Mouse (Mus musculus) urinary bladder, postnatal 36 days (tissue): ENCODE data around the gene Them4.

ENCODE experiments used
- DNase-seq, 2 experiments: peaks; one replicate each; pipeline ENCODE4 v3.0.0; 2022; ENCODE audit warnings: low spot score in 2 of 2, mixed read lengths in 1 of 2

Gene Them4

DNA sequence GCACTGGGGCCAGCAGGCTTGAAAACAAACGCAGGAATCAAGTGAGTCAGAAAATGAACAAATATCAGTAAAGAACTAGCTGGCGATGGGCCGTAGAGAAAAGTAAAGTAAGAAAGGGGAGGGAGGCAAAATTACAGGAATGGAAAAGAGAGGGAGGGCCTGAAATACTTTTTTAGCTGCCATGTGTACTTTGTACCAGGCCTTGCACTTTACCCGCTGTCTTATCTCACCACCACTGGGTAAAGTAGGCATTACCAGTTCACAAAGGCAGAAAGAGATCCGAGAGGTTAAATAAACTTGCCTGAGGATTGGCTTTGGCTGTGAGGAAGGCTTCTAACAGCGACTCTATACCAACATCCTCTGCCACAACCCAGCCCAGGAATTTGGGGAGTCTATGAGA, 57.6 kb downstream of the Them4 start:
- no peak for DNase-seq

DNA sequence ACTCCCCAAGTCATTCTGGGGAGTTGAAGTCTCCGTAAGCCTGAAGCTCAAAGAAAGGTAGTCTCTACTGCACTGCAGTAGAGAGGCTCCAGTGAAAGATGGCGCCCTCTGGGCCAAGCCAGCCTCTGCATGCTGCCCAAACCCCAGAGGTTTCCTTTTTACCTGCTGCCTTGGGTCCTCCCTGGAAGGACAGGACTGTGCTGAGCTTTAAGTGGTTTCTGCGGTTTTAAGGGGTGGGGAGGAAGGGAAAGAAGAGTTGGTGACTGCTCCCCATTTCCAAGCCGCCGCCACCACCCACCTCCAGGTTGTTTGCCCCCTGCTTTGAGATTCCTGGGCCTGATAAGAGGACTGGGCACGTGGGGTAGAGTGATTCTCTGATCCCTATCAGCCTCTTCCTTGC, 58.7 kb downstream of the Them4 start:
- no peak for DNase-seq

GRCm38 (mm10) chr3:94369709-94370108, 59.8 kb downstream of the Them4 start:
- no peak for DNase-seq

DNA sequence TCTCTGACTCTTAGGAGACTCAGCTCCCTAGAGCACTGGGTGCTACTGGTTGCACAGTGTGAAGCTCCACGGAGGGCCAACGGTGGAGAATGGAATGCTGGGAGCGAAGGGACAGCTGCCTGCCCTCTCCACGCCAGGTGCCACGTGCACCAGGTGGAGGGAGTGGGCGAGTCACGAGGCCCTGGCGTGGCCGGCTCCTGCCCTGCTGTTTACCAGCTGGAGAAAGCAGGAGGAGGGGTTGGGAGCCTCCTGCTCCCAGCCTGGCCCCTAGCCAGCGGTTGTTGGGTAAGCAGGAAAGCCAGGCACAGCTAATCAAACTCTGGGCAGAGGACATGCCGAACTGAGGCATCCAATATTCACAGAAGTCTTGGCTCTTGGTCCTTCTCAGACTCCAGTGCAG, 61.7 kb downstream of the Them4 start:
- peak; percentile 68 to 89 for DNase-seq

DNA sequence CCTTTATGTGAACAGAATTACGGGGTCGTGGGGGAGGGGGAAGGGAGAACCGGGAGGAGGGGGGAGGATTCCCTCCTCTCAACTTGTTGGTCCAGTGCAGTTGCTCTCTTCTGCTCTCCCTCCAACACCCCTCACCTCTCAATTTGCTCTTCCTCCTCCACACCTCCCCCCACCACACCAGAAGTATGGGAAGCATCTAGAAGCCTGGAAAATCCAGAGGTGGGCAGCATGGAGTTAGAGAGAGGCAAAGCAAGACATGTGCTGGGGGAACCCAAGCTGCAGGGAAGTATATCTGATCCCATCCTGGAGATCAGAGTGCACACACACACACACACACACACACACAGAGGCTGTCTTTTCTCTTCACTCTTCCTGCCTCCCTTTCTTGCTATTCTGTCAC, 62.1 kb downstream of the Them4 start:
- DNase-seq, result no peak

DNA sequence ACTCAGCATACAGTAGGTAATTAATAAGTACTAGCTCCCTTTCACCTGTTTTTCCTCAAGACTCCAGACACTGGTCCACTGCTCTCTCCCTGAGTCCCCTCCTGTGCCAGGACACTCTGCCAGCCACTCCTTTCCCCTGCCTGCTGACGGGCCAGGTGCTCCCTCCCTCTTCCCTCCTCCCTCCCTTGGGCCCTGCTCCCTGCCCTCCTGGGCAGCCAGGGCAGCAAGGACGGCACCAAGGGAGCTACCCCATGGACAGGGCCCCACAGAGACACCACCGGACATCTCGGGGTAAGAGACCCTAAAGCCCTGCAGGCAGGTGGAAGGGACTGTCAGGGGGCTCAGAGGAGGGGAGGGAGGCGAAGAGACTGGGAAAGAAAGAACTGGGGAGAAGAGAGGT, 62.8 kb downstream of the Them4 start, which contains the start of gene Rorc:
TSS of gene Rorc (plus strand) at position 154 of the 400 bp plus-strand sequence.
- peak; percentile 43 to 64 for DNase-seq

GRCm38 (mm10) chr3:94373090-94373489, 63.2 kb downstream of the Them4 start:
- DNase-seq, result no peak

GRCm38 (mm10) chr3:94373597-94374011, 63.7 kb downstream of the Them4 start:
- DNase-seq, result peak; percentile 24 to 60

DNA sequence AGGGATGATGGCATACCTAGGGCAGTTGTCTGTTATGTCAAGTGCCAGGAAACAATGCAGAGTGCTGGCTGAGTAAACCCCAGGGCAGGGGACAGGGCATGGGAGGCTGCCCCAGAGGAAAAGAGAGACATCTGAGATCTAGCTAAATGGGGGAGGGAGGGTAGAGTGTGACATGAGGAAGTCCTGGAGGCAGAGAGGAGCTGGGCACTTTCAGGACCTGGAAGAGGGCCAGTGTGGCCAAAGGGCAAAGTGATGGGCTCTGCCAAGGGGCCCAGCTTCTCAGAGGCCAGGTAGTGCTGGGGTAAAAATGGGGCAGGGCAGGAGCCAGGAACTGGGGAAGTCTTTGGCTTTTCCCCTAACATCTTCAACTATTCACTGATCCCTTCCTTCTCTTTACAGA, 64.7 kb downstream of the Them4 start:
- DNase-seq, result no peak

- DNase-seq, result no peak
Measured at GRCm38 (mm10) chr3:94375146-94375545, 65.3 kb downstream of the Them4 start.

DNA sequence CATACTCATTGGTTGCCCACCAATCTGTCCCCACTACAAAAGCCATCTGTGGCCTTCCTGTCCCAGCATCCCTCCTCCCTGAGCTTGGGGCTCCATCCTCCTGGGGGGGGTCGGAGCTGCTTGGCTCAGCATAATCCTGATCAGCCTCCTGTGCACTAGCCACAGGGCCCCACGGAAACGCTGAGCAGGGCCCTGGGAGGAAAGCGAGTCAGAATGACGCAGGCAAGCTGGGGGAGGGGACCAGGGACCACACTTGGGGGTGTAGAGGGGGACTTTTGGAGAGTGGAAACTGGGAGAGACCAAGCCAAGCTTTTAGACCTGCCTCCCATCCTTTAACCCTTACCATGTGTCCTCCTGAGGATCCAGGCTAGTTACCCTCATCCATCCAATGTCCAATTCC, 66.0 kb downstream of the Them4 start:
- DNase-seq, result no peak

DNA sequence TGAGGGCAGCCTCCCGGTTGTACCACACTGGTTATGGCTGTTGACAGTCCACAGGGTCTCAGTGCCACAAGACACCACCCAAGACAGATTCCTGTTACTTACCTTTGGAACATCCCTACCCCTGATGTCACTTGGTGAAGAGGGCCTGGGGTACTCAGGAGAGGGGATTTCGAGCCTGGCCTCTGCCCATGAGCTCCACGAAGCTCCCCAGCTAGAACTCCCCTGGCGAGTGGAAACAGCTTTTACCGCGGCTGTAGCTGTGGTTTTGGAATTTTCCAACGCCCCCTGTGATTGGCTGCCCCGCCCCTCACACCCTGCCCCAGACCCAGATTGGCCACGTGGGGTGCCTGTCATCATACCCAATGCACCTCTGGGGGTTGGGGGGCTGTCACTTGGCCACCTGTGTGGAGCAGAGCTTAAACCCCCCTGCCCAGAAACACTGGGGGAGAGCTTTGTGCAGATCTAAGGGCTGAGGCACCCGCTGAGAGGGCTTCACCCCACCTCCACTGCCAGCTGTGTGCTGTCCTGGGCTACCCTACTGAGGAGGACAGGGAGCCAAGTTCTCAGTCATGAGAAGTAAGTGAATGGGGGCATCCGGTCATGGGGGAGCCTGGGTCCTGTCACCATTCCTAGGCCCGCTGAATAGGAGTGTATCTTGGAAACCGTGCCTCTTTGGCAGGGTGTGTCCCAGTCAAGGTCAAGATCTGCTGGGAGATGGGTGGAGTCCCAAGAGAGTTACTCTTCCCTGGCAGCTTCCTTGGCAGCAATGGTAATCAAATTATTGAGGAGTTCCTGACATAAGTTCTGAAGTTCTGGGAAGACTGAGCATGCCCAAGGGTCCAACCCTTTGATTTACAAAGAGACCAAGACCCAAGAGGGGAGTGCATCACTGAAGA, 67.4 kb downstream of the Them4 start:
- no peak for DNase-seq

DNA sequence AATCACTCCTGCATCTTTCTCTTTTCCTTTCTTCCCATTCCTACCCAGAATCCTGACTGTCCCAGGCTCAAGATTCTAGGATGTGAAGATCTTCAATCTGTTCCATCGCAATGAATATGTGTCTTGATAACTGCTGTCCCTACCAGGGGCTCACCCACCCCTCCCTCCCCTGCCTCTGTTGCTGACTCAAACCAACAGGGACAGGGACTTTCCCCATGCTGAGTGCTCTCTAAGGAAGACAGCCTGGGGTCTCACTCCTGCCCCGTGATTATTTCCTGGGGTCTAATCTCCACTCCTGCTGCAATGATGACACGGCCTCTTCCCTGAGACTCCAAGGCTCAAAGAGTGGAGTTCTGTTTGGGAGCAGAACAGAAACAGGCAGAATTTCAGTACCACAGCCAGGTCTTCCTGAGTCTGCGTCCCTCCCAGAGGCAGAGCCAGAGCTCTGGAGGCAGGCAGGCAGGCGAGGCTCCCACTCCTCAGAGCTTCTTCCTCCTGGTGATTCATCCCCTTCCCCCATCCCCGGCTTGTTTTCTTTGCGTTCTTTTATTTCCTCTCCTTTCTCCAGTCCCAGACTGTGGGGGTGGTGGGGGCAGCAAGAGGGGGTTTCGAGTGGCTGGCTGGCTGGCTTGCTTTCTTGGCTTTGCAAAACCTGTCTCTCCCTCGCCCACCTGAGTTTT, 70.1 kb downstream of the Them4 start:
- DNase-seq, result no peak
